Mouse (Mus musculus): ENCODE results near the gene Kmt2d. TPM values are rescaled to one million over a fixed set of nuclear protein-coding genes. Genes with fewer than 3 reads are reported as not detected.

Kmt2d gene
- total RNA-seq, 2 experiments from 2014 or later, result 47.0 to 58.4 TPM

DNA sequence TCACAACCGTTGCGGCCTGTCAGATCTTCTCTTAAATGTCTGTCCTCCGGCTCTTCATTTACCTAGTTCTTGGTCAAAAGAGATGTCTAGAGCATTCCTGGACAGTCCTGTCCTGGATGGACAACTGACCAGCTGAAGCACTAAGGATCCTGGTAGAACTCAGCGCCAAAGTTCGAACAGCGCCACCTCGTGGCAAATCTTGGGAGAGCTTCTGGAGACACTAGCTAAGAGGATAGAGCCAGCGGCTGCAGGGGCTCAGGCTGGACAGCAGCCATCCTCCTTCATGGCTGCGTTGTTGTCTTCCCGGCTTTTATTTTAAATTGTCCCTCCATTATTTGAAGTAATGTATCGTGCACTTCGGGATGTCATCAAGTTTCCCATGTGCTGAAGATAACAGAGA lies 71.6 kb downstream of the Kmt2d start:
- DNase-seq, result peak; percentile 57 to 91

DNA sequence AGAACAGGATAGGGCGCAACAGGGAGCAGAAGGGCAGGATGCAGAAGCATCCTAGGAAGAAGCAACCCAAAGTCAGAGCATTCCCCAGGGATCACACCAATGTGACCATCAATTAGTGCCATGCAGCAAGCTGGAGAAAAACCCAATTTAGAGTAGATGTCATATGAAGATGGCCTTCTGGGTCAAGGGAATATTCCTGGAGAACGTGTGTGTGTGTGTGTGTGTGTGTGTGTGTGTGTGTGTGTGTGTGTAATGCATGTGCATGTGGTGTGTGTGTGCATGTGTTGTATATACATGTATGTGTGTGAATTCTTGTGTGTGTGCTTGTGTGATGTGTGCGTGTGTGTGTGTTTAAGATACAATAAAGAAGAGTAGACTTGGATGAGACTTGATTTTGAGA lies 72.1 kb downstream of the Kmt2d start:
- DNase-seq, result no peak

DNA sequence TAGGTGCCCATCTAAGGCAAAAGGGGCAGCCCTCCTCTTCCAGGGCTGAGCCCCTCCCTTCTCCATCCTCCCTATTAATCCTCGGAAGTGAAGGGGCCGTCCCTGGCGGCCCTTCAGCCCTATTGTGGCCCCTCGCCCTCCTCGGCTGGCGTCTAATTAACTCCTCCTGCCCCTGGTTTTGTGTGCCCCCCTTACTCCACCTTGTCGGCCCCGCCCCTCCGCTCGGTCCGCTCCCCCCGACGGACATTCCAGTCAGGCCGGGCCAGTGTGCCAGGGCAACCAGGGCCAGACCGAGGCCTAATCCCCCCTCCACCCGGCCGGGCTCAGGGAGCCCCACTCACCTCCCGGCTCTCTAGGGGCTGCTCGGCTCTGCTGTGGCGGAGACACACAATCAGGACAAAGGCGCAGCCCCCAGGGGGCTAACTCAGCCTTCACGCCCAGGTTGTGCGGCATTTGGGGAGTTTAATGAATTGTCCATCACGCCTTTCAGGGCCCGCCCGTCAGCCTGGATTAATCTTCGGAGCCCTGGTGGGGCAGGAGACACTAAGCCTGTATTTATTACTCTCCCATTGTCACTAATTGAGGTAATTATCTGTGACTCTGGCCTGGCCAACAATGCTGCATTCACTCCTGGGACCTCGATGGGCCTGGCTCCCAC lies 73.0 kb downstream of the Kmt2d start:
- no peak for DNase-seq

DNA sequence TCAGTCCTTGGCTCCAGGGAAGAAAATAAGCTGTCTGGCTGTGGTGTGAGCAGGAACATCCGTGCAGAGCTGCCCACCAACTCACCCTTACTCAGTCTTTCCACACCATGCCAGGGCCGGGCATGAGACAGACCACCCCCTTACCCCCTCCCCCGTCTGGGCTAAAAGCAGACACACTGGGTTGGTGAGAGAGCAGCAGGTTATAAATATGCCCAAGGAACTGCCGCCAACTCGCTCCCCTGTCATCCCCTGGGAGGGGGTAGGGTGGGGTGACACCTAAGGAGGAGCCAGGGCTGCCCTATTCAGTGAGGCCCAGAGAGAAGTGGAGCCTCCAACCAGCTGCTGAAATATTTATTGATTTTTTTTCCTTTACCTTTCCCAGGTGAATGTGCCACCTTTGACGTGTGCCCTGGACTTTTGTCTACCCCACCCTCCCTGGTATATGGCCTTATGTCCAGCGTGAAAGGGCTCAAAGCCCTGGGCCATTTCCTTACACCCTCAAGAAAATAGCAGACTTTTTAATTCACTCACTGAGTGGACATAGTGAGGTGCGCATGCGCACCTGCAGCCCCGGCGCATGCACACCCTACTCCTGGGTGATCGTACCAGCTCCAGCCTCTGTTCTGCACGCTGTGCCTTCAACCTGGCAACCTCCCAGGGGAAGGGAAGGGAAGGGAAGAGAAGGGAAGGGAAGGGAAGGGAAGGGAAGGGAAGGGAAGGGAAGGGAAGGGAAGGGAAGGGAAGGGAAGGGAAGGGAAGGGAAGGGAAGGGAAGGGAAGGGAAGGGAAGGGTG lies 74.0 kb downstream of the Kmt2d start:
- no peak for DNase-seq

DNA sequence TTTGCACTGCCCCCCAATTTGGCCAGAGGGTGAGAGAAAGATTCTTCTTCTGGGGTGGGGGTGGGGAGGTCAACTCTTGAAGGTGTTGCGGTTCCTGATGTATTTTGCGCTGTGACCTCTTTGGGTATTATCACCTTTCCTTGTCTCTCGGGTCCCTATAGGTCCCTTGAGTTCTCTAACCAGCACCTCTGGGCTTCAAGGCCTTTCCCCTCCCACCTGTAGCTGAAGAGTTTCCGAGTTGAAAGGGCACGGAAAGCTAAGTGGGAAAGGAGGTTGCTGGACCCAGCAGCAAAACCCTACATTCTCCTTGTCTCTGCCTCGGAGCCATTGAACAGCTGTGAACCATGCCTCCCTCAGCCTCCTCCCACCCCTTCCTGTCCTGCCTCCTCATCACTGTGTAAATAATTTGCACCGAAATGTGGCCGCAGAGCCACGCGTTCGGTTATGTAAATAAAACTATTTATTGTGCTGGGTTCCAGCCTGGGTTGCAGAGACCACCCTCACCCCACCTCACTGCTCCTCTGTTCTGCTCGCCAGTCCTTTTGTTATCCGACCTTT lies 77.8 kb downstream of the Kmt2d start:
- no peak for DNase-seq

DNA sequence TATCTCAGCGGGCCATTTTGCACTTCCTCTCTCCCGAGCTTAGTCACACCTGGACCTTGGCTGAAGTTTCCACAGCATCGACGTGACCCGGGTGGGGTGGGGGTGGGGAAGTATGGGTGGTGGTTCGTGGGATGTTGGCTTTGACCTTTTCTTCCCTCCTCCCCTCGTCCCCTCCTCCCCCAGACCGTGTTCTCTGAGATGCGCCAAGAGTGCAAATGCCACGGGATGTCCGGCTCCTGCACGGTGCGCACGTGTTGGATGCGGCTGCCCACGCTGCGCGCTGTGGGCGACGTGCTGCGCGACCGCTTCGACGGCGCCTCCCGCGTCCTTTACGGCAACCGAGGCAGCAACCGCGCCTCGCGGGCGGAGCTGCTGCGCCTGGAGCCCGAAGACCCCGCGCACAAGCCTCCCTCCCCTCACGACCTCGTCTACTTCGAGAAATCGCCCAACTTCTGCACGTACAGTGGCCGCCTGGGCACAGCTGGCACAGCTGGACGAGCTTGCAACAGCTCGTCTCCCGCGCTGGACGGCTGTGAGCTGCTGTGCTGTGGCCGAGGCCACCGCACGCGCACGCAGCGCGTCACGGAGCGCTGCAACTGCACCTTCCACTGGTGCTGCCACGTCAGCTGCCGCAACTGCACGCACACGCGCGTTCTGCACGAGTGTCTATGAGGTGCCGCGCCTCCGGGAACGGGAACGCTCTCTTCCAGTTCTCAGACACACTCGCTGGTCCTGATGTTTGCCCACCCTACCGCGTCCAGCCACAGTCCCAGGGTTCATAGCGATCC lies 78.6 kb downstream of the Kmt2d start:
- no peak for DNase-seq

DNA sequence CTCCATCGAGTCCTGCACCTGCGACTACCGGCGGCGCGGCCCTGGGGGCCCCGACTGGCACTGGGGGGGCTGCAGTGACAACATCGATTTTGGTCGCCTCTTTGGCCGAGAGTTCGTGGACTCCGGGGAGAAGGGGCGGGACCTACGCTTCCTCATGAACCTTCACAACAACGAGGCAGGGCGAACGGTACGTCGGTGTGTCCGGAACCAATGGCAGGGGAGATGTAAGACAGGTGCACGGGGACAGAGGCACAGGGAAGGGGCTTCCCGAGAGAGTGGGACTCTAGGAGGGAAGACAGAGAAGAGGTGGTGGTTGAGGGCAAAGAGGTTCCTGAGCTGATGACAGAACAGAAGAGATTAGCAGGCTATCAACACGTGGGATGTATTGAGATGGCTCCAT lies 79.2 kb downstream of the Kmt2d start:
- DNase-seq, result no peak

DNA sequence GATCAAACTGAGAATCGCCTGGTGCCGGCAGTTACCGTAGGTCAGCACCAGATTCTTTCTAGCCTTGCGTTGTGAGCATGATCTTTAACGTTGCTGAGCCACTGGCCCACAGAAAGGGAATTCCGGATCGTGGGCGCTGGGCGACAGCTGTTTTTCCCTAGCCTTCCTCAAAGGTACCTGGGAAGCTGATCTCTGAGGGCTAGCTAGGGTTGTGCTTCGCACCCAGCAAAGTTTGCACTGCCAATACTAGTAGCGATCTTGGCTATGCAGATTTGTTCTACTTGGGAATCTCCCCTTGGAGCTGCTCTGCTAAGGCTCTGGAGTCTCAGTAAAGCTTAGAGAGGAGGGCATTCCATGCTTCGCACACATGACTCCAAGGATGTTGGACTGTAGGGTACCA lies 79.8 kb downstream of the Kmt2d start:
- no peak for DNase-seq

DNA sequence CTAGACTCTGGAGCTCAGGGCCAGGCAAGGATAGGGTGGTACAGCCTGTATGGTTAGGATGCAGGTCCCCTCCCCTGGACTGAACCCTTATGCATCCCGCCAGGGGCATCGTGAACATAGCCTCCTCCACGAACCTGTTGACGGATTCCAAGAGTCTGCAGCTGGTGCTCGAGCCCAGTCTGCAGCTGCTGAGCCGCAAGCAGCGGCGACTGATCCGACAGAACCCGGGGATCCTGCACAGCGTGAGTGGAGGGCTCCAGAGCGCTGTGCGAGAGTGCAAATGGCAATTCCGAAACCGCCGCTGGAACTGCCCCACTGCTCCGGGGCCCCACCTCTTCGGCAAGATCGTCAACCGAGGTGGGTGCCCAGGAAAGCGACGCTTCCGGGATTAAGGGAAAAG lies 80.2 kb downstream of the Kmt2d start:
- no peak for DNase-seq

DNA sequence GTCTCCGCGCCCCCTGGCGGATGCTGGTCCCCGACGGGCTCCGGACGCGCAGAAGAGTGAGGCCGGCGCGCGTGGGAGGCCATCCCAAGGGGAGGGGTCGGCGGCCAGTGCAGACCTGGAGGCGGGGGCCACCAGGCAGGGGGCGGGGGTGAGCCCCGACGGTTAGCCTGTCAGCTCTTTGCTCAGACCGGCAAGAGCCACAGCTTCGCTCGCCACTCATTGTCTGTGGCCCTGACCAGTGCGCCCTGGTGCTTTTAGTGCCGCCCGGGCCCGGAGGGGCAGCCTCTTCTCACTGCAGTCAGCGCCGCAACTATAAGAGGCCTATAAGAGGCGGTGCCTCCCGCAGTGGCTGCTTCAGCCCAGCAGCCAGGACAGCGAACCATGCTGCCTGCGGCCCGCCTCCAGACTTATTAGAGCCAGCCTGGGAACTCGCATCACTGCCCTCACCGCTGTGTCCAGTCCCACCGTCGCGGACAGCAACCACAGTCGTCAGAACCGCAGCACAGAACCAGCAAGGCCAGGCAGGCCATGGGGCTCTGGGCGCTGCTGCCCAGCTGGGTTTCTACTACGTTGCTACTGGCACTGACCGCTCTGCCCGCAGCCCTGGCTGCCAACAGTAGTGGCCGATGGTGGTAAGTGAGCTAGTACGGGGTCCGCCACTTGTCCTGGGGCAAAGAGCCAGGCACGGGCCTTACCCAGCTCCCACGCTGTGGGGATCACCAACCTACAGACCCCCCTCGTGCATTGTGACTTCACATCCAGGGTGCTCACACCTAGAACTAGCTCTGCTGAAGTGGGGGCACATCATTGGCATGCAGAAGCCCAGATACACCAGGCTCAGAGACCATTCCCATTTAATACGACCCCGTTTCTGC lies 81.1 kb downstream of the Kmt2d start, which contains the start of gene Wnt1:
Wnt1 (plus strand) TSS at position 197 of the 875 bp plus-strand sequence.
- peak in 1 of 2 experiments; percentile 73 for DNase-seq

DNA sequence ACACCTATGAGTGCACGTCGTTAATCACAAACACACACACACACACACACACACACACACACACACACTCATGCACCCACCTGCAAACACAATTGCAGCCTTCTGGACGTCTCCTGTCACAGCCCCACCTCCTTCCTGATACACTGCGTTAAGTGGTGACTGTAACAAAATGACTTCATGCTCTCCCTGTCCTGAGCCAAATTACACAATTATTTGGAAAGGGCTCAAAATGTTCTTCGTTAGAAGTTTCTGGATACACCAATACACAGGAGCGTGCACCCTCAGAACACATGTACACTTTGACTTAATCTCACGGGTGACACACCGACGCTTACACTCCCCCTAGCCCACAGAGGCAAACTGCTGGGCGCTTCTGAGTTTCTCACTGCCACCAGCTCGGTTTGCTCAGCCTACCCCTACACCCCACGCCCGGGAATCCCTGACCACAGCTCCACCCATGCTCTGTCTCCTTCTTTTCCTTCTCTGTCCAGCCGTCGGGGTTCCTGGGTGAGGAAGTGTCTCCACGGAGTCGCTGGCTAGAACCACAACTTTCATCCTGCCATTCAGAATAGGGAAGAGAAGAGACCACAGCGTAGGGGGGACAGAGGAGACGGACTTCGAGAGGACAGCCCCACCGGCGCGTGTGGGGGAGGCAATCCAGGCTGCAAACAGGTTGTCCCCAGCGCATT lies 81.9 kb downstream of the Kmt2d start:
- DNase-seq, result no peak

DNA sequence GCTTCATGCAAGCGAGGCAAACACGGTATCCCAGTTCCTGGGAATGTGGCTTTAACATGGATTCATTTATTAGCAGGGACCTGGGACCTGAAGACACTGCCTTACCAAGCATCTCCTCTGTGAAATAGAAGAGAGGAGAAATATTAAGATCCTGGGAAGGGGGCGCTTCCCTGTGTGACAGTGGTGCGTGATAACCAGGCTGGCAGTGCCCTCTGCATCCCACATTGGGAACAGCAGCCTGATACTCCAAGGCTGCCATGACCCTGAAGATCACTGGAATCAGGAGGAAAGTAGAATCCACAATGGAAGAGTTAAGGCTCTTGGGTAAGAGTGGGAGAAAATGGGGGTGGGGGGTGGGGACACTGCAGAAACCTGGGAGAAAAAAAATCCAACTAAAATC lies 83.1 kb downstream of the Kmt2d start:
- no peak for DNase-seq

DNA sequence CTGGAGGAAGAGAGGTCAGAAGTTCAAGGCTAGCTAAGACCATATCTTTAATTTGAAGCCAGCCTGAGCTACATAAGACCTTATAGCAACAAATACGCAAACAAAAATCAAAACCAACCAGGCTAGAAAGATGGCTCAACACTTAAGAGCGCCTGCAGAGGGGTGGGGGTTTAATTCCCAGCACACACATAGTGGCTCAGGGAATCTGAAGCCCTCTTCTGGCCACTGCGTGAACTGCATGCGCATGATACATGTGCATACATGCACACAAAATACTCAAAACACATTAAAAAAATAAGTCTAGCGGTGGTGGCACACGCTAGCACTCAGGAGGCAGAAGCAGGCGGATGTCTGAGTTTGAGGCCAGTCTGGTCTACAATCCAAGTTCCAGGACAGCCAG lies 85.3 kb downstream of the Kmt2d start:
- DNase-seq, result no peak

Other genes starting within 250 kb of the Kmt2d start
- gene Cacnb3, start 240.4 kb downstream of the Kmt2d start, total RNA-seq (2021), result 1 to 10 TPM; 2.7 to 3.3 TPM
- 10 to 100 TPM; 60.7 to 63.2 TPM for gene Ddx23, start 208.3 kb downstream of the Kmt2d start, total RNA-seq (2021)
- 1 to 10 TPM in 1 of 2 experiments, under 1 TPM in 1; 0.77 to 1.3 TPM for gene Rnd1, start 193.7 kb downstream of the Kmt2d start, total RNA-seq (2021)
- gene Ccdc65, start 163.0 kb downstream of the Kmt2d start, total RNA-seq (2021), result under 1 TPM; 0.67 to 0.72 TPM
- 1 to 10 TPM; 7.9 to 8.5 TPM for gene Fkbp11, start 143.0 kb downstream of the Kmt2d start, total RNA-seq (2021)
- 10 to 100 TPM; 17.8 to 21.5 TPM for gene Arf3, start 108.0 kb downstream of the Kmt2d start, total RNA-seq (2021)
- gene Wnt10b, start 93.1 kb downstream of the Kmt2d start, total RNA-seq (2021), result under 1 TPM; 0.10 to 0.20 TPM
- gene Wnt1, start 81.3 kb downstream of the Kmt2d start, total RNA-seq (2021), result not detected
- under 1 TPM; 0.64 to 0.79 TPM for gene Ddn, start 61.7 kb downstream of the Kmt2d start, total RNA-seq (2021)
- gene Prkag1, start 39.7 kb downstream of the Kmt2d start, total RNA-seq (2021), result 100 to 1,000 TPM; 107 to 125 TPM
- 1 to 10 TPM; 1.5 to 2.2 TPM for gene Rhebl1, start 23.3 kb upstream of the Kmt2d start, total RNA-seq (2021)
- 1 to 10 TPM in 1 of 2 experiments, under 1 TPM in 1; 0.87 to 1.8 TPM for gene Dhh, start 27.3 kb upstream of the Kmt2d start, total RNA-seq (2021)
- gene Lmbr1l, start 47.0 kb upstream of the Kmt2d start, total RNA-seq (2021), result 1 to 10 TPM; 7.4 to 9.8 TPM
- gene Tuba1b, start 63.4 kb upstream of the Kmt2d start, total RNA-seq (2021), result 100 to 1,000 TPM; 138 to 153 TPM
- not detected for gene Gm49450, start 82.3 kb upstream of the Kmt2d start, total RNA-seq (2021)
- 10 to 100 TPM; 63.6 to 78.8 TPM for gene Tuba1a, start 82.5 kb upstream of the Kmt2d start, total RNA-seq (2021)
- gene Tuba1c, start 158.7 kb upstream of the Kmt2d start, total RNA-seq (2021), result 10 to 100 TPM; 31.8 to 41.4 TPM
- gene Prph, start 184.0 kb upstream of the Kmt2d start, total RNA-seq (2021), result under 1 TPM in 1 of 2 experiments, not detected in 1; 0.15 TPM
- under 1 TPM in 1 of 2 experiments, not detected in 1; 0.28 TPM for gene Troap, start 203.4 kb upstream of the Kmt2d start, total RNA-seq (2021)
- gene C1ql4, start 216.6 kb upstream of the Kmt2d start, total RNA-seq (2021), result not detected
- 1 to 10 TPM in 1 of 2 experiments, under 1 TPM in 1; 0.37 to 1.2 TPM for gene Dnajc22, start 222.0 kb upstream of the Kmt2d start, total RNA-seq (2021)